Mouse (Mus musculus) T-helper 17 cell (primary cell): ENCODE measurements around the gene Rbbp5.

Source experiments
- in situ Hi-C, 2 experiments: fragments of 300-600 bp; cut with MboI, MseI; formaldehyde crosslinking; loops; 1 replicate in 1 of 2; 2 replicates in 1 of 2; pipeline ENCODE4 v1.15.1; 2025; ENCODE audit warnings: high pct_unique_total_duplicates in 2 of 2

Gene Rbbp5

DNA sequence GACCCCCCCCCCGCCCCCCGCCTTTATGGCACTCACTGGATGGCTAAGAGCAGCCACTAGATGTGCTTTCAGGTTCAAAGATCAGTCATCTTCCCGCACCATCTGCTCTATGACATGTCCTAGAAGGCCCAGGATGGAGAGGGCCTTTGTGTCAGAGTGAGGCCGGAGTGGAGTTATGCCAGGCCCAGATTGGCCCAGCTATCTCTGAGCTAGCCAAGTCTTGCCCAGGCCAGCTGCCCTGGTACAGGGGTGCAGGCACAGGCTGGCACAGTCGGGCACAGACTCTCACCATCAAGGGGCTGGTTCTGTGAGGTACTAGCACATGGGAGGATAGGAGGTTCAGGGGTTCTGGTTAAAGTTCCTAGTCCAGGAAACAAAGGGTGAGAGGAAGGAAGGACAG lies 60.6 kb downstream of the Rbbp5 start:
- in situ Hi-C loops: no loop called here

DNA sequence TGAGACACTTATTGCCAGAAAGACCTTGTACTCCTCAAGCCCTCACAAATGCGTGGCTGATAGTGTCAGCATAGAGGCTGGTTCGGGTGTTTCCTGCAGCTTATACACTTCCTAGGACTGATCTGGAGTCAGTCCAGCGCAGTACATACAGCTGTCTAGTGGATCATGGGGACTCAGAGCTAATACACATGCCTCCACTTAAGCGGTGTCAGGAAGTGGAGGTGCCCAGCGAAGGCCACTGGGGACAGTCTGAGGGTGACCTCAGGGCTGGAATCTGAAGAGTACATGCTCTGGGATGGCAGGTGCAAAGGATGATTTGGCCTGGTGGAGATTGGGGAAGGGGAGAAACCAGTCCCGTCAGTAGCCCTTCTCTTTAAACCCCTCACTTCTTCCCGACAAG lies 63.5 kb downstream of the Rbbp5 start:
- in situ Hi-C loops: no loop called here

DNA sequence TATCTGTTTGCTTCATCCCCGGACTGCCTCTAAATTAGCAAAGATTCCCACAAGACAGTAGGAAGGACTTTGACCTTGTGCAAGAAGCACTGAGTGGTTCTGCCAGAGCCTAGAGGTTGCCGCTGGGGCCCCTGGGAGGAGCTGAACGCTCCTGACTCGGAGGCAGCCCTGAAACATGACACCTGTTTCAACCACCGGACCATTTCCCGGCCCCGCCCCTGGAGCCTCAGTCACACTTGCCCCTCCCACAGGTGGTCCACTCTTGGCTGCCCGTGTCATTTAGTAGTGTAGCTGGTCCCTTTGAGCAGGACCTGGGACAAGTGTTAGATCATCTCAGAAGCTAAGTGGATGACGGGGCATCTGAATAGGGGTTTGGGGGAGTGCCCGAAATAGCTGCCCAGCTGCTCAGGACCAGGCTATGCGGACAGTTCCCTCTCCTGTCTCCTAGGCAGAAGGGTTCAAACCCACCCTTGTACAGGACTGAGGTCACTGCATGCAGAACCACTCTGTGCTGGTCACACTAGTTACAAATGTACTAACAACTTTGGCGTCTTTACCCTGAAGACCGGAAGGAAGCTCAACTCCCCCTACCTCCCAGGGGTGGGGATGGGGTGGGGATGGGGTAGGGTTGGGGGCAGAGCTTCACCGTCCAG lies 64.1 kb downstream of the Rbbp5 start:
- in situ Hi-C loops: no loop called here

DNA sequence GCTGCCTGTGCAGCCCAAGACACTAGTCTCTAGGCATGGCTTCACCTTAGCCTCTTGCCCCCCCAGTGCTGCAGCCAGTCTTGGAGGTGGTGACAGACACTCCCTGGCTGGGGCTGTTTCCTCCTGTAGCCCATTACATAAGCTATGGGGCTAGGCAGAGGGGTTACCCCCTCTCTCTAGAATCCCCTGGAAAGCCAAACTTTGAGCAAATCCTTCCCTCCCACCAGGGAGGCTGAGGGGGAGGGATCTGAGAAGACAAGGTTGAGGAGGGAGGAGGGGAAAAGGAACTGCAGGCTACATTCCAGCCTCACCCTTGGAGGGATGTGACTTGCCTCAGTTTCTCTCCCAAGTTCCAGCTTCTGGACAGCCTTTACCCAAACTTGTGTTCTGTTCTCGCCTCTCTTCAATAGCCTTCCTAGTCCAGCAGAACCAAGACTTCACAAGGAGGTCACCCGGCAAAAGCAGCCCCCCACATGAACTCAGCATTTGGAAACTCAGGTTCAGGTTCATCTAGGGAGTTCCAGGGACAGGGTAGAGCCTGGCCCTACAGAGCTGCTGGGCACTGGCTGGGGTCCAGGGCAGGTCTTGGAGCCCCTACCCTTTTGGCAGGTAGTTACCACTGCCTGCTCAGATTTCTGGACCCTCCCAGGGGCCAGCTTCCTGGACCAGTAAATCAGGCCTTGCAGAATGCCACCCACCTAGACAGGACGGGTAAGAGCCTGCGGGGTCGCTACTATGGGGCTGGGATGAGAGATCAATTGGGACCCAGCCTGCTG lies 64.8 kb downstream of the Rbbp5 start:
- in situ Hi-C loops: no loop called here

DNA sequence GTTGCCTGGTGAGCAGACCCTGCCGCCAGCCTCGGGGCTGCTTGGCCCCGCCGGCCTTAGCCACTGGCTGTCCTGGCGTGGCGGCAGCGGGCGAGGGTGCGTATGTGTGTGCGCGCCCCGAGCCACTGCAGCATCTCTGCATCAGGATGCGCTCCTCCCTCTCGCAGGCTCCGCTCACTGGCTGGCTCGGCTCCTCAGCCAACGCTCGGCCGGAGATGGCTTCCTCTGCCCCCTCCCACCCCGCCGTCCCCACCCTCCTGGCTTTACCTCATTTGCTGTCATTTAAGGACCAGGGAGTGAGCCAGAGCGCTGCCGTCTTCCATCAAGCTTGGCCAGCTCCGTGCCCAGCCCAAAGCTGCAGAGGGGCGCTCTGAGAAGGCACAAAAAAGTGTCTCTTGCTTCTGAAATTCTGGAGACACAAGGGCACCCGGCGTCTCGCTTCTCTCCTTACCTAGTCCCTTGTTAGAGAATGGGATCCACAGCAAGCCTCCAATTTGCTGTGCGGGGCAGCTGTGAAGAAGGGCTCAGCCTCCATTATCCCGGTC lies 65.7 kb downstream of the Rbbp5 start, which contains the start of gene Cntn2:
Gene Cntn2 (minus strand): TSS at position 495 of the 545 bp plus-strand sequence.
- in situ Hi-C loops: no loop called here

DNA sequence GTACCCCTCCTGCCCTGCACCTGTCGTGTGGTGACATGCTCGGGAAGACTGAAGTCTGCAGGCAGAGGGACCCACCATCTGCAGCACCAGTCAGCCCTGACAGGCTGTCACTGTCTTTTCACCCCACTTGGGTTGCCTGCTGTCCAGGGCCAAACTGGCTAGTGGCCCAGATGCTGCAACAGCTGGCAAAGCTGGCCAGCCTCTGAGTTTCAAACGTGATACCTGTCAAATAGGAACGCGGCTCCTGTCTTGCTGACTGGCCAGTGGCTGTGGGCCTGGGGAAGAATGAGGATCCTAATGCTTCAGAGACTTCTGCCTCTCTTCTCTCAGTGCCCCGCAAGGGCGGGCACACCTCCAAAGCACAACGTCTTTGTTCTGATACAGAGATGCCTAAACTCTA lies 66.6 kb downstream of the Rbbp5 start:
- in situ Hi-C loops: no loop called here
